Mouse (Mus musculus) layer of hippocampus, adult 9-10 months (tissue): Measurements from ENCODE around the gene Neurl2.
"Not testable (repeated sequence)": the region's sequence is repeated elsewhere in the genome, so short reads cannot be mapped to it uniquely, and the experiment has no call there.

Source experiments
- DNase-seq: peaks from one replicate; pipeline ENCODE4 v3.0.0; 2022; ENCODE audit warnings: low spot score

Gene Neurl2

DNA sequence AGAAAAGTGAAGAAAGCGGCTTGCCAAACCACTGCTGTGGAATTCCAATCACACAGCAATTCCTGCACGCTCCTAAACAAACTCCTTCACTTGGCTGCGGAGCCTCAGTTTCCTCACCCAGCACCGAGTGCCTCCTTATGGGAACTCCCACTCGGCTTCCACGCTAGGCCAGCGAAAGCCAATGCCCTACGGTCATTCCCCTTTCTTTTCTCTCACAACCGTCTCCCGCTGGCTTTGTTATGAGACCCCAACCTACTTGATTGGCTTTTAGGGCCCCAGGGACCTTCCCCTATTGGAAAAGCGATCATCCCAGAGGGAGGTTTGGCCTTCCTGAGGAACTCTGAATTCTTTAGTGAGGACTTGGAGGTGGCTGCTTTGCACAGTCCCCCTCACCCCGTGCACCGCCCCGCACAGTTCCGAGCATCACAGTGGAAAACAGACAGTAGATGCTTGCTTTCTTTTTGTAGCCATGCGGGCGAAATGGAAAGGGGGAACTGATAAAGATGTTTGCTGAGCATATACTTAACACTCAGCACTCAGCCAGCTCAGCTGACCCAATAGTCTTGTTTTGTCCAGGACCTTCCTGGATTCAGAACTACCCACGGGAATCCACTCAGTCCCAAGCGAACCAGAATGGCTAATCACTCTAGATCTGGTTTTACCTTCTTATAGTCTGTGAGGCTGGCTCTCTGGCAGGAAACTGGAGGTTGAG, 24.7 kb upstream of the Neurl2 start:
- DNase-seq = no peak

DNA sequence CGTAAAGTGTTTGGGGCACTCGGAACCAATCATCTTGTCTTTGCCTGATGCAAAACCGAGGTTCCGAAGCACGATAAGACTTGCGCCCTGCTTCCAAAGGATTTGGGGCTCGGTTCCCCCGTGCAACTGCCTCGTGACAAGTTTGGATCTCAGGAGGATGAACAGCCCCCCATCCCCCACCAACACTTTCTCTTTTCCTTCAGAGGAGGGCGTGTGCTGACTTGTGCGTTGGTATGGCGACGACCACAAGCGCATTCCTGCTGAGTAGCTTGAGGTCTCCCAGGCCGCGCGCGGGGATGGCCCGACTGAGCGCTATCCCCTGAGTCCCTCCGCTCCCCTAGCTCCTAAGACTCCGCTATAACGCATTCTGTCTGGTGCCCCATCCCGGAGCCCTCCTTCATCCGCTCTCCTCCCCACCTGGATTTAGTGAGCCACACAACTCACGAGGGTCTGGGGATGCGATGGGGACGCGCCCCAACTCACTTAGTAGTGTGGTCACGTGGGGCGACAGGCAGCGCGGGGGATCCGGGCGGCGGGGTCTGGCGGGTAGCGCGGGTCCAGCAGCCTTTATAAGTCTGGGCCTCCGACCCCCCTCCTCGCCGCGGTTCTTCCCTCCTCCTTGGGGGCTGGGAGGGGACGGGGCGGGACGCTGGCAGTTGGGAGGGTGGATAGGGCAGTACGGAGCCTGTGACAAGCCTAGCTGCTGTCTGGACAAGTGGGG, 24.0 kb upstream of the Neurl2 start, which contains the start of gene Pltp:
Gene Pltp (minus strand): TSS at position 611 of the 721 bp plus-strand sequence.
- DNase-seq = no peak

DNA sequence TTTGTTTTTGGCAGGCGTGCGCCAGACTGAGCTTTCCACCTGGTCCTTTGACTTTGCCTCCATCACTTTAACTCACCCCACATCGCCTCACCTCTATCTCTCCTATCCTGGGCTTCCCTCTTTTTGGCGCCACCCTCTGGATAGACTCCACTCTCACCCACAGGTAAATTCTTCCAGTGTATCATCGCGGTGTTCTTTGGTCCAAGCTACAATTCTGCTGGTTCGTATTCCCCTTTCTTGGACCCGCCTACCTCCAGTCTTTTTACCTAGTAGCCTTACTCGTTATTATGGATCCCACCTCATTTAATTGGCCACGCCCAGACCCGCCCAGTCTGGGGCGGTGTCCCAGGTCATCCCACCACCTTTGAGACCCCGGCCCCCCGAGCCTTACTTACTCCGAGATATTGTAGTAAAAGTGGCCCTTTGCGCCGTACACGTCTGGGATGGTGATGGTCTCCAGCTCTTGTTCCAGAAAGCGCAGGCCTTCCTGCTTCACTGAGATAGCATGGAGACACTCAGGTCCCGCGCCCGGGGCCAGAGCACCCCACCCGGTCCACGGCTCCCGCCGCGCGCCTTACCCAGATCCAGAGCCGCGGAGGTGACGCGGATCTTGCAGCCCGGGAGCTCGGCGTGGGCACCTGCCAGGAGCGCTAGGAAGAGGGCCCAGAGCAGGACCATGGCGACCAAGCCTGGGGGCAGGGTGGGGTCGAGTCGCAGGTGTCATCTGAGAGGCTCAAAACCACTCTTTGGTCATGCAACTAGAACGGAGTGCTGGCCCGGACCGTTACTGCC, 23.2 kb upstream of the Neurl2 start:
- no peak for DNase-seq

DNA sequence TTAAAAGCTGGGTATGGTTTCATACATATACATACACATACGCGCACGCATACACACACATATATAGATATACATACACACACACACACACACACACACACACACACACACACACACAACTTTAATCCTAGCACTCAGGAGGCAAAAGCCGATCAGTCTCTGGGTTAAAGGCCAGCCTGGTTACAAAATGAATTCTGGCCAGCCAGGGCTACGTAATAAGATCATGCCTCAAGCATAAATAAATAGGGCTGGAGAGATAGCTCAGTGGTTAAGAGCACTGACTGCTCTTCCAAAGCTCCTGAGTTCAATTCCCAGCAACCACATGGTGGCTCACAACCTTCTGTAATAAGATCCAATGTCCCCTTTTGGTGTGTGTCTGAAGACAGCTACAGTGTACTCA, 22.3 kb upstream of the Neurl2 start:
- DNase-seq = not testable (repeated sequence)

DNA sequence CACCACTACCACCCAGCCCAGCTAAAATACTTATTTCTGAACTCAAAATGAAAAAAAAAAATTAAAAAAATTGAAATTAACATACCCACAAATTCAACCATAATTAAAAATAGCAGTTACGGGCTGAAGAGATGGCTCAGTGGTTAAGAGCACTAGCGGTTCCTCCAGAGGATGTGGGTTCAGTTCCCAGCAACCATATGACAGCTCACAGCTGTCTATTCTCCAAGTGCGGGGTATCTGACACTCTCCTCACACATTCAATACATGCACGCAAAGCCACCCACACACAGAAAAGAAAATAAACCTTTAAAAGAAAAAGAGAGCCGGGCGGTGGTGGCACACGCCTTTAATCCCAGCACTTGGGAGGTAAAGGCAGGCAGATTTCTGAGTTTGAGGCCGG, 16.8 kb upstream of the Neurl2 start:
- DNase-seq = no peak

DNA sequence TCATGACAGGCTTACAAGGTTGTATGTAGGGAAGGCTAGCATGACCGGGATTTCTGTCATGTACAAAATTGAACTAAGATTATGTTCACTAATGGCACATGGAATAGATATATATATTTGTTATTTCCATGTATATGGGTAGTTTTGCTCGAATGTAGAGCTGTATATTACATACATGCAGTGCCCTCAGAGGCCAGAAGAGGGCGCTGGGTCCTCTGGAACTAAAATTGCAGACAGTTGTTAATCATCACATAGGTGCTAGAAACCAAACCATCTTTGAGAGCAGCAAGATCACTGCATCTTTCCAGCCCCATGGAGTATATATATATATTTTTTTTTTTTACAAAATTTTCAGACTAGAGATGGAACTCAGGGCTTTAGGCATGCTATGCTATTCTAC, 12.5 kb upstream of the Neurl2 start:
- DNase-seq = no peak

- no peak for DNase-seq
These were observed 1.9 kb upstream of the Neurl2 start for GRCm38 (mm10) chr2:164835164-164835563.

- DNase-seq = no peak
These were observed 1.3 kb upstream of the Neurl2 start for GRCm38 (mm10) chr2:164834531-164834930.

DNA sequence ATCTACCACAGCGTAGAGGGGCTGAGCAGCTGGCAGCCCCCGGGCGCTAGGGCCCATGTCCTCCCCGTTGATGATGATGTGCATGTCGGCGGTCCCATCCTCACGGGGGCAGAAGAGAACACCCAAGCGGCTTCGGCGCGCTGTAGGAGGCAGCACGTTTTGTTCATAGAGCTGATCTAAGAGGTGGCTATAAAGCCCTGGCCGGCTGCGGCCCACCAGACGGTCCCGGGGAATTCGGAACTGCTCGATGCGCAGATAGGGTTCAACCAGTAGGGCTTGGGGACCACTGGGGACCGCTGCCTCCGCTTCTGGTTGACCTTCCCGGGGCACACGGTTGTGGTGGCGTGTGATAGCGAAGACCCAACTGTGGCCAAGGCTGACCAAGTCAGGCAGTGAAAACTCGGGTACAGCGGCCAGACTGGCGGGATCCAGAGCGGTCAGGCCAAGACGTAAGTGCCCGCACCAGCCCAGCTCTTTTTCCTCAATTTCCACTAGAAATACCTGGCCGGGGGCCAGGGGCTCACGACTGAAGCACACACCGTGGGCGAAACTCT, 431 bp downstream of the Neurl2 start, which contains the start of gene Ctsa:
Gene Ctsa (plus strand): TSS at position 126 of the 554 bp plus-strand sequence.
- peak; percentile 68 for DNase-seq

- DNase-seq = no peak
These were observed 1.1 kb downstream of the Neurl2 start for GRCm38 (mm10) chr2:164832032-164832747.

DNA sequence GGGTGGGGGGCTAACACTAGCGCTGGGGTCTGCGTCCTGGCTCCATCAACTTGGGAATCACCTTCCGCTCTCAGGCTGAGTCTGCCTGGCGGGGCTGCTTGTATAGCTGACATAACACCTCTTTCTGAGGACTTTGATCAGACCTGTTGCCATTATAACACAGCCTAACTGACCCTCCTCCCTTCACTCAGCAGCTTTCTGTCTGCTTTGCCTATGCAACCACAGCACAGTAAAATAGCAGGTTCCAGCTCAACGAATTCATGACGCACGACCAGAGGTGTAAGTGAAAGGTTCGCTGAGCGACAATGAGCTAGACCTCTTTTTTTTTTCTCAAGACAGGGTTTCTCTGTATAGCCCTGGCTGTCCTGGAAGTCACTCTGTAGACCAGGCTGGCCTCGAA, 2.2 kb downstream of the Neurl2 start:
- DNase-seq = no peak

DNA sequence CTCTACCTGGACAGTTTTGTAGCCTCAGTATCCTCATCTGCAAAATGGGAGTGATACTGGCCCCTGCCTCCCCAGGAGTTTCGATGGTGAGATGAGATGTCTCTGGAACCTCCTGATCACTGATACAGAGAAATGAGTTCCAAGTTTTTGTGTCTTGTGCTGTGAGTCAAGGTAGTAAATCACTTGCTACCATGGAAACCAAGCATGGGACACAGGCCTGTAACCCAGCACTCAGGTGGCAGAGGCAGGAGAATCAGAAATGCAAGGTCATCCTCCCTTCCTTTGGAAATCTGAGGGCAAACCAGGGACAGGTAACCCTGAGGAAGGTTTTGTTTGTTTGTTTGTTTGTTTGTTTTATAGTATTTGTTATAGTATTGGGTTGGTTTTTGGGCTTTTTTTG, 4.2 kb downstream of the Neurl2 start:
- no peak for DNase-seq

DNA sequence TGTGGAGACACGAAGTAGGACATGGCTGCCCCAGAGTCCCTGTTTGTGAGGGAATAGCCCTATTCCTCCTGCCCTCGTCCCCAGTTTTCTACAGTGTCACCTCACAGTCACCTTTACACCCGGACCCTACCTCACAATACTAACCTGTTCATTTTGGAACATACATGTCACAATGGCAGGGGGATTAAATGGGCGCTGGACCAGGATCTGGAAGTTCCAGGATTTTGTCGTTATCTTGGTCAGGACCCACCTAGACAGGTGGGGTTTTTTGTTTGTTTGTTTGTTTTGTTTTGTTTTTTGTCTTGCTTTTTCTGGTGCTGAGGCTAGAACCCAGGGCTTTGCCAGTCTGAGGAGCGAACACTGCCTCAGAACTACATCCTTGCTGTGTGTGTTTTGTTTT, 4.8 kb downstream of the Neurl2 start, which contains the start of gene Spata25:
Gene Spata25 (minus strand): TSS at position 101 of the 400 bp plus-strand sequence.
- no peak for DNase-seq

- DNase-seq = no peak
These were observed 6.0 kb downstream of the Neurl2 start for GRCm38 (mm10) chr2:164827146-164827850.

DNA sequence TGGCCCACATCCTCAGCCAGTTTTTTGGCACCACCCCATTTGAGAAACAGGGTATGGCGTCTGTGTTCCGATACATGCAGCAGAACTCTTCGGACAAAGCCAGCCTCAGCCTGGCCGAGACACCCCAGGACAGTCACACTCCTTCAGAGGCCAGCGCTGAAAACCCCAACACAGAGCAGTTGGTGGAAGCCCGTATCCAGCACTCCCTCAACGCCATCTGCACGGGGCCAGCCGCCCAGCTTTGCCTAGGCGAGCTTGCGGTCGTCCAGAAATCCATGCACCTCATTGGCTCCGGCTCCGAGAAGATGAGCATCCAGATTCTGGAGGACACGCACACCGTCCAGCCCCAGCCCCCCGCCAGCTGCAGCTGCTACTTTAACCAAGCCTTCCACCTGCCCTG, 7.7 kb downstream of the Neurl2 start:
- DNase-seq = no peak

DNA sequence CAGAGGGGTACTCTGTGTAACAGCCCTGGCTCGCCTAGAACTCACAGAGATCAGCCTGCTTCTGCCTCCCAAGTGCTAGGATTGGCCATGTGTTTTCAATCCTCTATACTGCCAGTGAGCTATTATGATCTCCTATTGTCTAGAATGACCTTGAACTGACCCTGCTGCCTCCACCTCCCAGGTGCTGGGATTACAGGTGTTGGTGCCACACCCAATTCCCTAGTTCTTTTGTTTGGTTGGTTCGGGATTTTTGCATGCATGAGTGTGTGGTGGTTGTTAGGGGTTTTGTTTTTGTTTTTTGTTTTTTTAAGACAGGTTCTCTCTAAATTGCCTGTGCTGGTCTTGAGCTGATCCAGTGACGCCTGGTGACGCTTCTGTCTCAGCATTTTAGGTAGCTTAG, 9.3 kb downstream of the Neurl2 start:
- DNase-seq = no peak

DNA sequence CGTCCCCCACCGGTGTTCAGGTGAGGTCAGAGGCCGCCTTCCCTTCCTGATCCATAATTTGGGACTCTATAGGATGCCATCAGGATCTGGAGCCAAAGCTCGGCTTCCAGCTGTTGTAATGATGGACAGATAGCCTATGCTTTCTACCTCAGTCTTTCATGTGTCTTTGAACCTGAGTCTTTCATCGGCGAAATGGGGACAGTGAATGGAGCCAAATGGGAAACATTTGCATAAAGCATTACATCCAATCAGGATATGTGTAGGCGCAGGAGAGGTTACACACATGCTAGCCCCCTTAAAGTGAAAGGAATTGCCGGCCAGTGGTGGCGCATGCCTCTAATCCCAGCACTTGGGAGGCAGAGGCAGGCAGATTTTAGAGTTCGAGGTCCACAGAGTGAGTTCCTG, 10.1 kb downstream of the Neurl2 start:
- DNase-seq = no peak

- DNase-seq = peak; percentile 100
These were observed 10.6 kb downstream of the Neurl2 start, which contains the start of gene Zswim1 for GRCm38 (mm10) chr2:164822636-164823165. TSS of gene Zswim1 (plus strand) at chr2:164822686.

DNA sequence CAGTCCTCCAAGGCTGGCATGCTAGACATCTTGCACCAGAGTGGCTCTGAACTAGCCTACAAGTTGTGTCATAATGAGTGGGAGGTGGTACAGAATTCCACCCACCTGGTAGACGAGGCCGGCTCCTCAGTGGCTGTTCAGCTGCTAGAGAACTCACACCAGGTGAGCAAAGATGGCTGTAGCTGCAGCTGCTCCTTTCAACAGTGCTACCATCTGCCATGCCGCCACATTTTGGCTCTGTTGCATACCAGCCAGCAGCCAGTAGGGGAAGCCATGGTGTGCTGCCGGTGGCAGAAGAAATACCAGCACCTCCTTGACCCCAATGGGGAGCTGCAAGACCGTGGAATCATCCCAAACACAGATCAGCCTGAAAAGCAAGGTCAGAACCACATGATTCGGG, 12.2 kb downstream of the Neurl2 start:
- DNase-seq = no peak

- DNase-seq = no peak
These were observed 15.6 kb downstream of the Neurl2 start for GRCm38 (mm10) chr2:164817703-164818102.

- DNase-seq = no peak
These were observed 16.1 kb downstream of the Neurl2 start for GRCm38 (mm10) chr2:164817206-164817605.
